ENCODE assay signal across 15 mouse cellular contexts in the genomic region with DNA sequence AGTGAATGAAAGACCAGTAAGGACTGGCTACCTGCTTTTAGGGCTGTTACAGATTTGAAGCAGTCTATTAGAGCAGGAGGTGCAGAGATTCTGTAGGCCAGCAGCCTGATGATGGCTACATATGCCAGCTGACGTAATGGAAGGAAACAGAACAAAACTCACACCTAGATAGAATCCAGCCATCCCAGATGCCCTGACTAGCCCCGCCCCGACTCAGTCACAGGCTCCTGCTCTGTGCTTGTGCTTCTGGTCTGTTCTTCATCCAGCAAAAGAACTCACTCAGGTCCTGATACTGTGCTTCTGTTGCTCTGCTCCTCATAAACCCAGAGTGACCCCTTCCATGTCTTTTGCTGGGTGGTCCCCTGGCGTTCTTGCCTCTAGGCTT. TPM values are rescaled to one million over a fixed set of nuclear protein-coding genes. Genes with fewer than 3 reads are reported as not detected.
DNase-seq lines count a peak whose midpoint lies in the region; ATAC-seq lines count a peak whose summit lies in the region.
"Had no signal": no experiment of that assay in that cellular context is flagged by ENCODE, and none has a peak within 500 bp of the region (broad histone marks: within the 10 kb centered on the region; RNA-seq: fewer than 3 reads in every experiment).

No protein-coding gene starts in this region.

- peaks cover 30% of the 10 kb centered on the region for H3K4me1 ChIP-seq in kidney, embryonic 16.5 days (ENCODE audit: insufficient read depth, low read length)

- H3K4me3 ChIP-seq in kidney, embryonic 16.5 days (ENCODE audit: low read length), result no peak overlapping the region

- H3K27ac ChIP-seq in kidney, embryonic 16.5 days (ENCODE audit: low read length), result no peak overlapping the region
- H3K27ac ChIP-seq: liver, embryonic 14.5 days had no signal

- no peak overlapping the region for H3K4me2 ChIP-seq in kidney, embryonic 16.5 days (replicated peaks; ENCODE audit: low read depth, low read length)

- WGBS in kidney, embryonic 16.5 days, result 70% methylated on average over 4 of the region's 4 CpGs

- no peaks in the 10 kb centered on the region for H3K36me3 ChIP-seq in kidney, embryonic 16.5 days (ENCODE audit: insufficient read depth, low read length)

- ATAC-seq in kidney, embryonic 16.5 days (ENCODE audit: low FRiP score, low TSS enrichment), result no peak
- ATAC-seq: forebrain, embryonic 14.5 days; hindbrain, embryonic 16.5 days; midbrain, embryonic 16.5 days had no signal

- H3K9me3 ChIP-seq in kidney, embryonic 16.5 days (ENCODE audit: low read length), result no peaks in the 10 kb centered on the region
- H3K9me3 ChIP-seq: G1E had no signal

- DNase-seq in adrenal gland, postnatal 14 days, result peak; percentile 29
- DNase-seq in adrenal gland, adult 18-20 months (ENCODE audit: low spot score in 2 of 2), result no peak
- DNase-seq in kidney, adult 9 months, result peak; percentile 45
- peak; percentile 40 for DNase-seq in brain, adult 2 months (ENCODE audit: low read depth, low spot score)
- peak; percentile 19 for DNase-seq in kidney, postnatal 14 days
- no peak for DNase-seq in spleen, postnatal 36 days (ENCODE audit: low spot score in 2 of 2)
- no peak for DNase-seq in layer of hippocampus, postnatal 25 days (ENCODE audit: extremely low spot score in 1 of 2, low spot score in 1 of 2)
- DNase-seq: cerebellum, adult 18-20 months; gastrocnemius, postnatal 10 days had no signal

- no peaks in the 10 kb centered on the region for H3K27me3 ChIP-seq in kidney, embryonic 16.5 days (ENCODE audit: insufficient read depth, low read length)

- H3K9ac ChIP-seq in kidney, embryonic 16.5 days (replicated peaks; ENCODE audit: low read length), result no peak overlapping the region
- H3K9ac ChIP-seq: liver, embryonic 14.5 days had no signal

RNA-seq across cellular contexts. Expression of a gene that starts 3.1 kb away (rescaled TPM):
- 15.4 and 16.5 TPM in 2 replicates for total RNA-seq in adrenal gland, postnatal 14 days (2021)
- total RNA-seq in adrenal gland, adult 18-20 months (2021), result 10 to 100 TPM; 14.7 to 15.1 TPM
- 38.4 and 40.1 TPM in 2 replicates for polyA plus RNA-seq in kidney, embryonic 16.5 days (2015; fragmentation: Nextera tagmentation; extraction: Ambion mirVana)
- 10 to 100 TPM; 26.7 to 28.7 TPM for total RNA-seq in layer of hippocampus, postnatal 25 days (2021)

RNA-seq across cellular contexts. Expression of a gene that starts 3.2 kb away (rescaled TPM):
- total RNA-seq in adrenal gland, postnatal 14 days (2021), result 4.1 and 4.6 TPM in 2 replicates
- 1 to 10 TPM; 1.6 to 2.0 TPM for total RNA-seq in adrenal gland, adult 18-20 months (2021)
- polyA plus RNA-seq in kidney, embryonic 16.5 days (2015; fragmentation: Nextera tagmentation; extraction: Ambion mirVana), result 18.6 and 22.0 TPM in 2 replicates
- 1 to 10 TPM; 5.8 to 6.1 TPM for total RNA-seq in layer of hippocampus, postnatal 25 days (2021)

RNA-seq across cellular contexts. Expression of a gene that starts 18.1 kb away (rescaled TPM):
- 0.64 and 0.70 TPM in 2 replicates for total RNA-seq in adrenal gland, postnatal 14 days (2021)
- total RNA-seq in adrenal gland, adult 18-20 months (2021), result under 1 TPM; 0.58 to 0.80 TPM
- polyA plus RNA-seq in kidney, embryonic 16.5 days (2015; fragmentation: Nextera tagmentation; extraction: Ambion mirVana), result 2.3 and 2.8 TPM in 2 replicates
- total RNA-seq in layer of hippocampus, postnatal 25 days (2021), result 1 to 10 TPM; 2.8 to 3.8 TPM
- polyA plus RNA-seq: G1E had no signal

RNA-seq across cellular contexts. Expression of a gene that starts 47.8 kb away (rescaled TPM):
- 1,105 and 1,295 TPM in 2 replicates for total RNA-seq in adrenal gland, postnatal 14 days (2021)
- total RNA-seq in adrenal gland, adult 18-20 months (2021), result 1,000 to 10,000 TPM; 1,000 to 1,116 TPM
- 1,760 and 1,914 TPM in 2 replicates for polyA plus RNA-seq in kidney, embryonic 16.5 days (2015; fragmentation: Nextera tagmentation; extraction: Ambion mirVana)
- 100 to 1,000 TPM; 471 to 520 TPM for total RNA-seq in layer of hippocampus, postnatal 25 days (2021)

Comparison
In these comparisons a context has a peak if more than half of its experiments do, and no peak if none do; other contexts are left out.
1. DNase-seq: peak in adrenal gland, postnatal 14 days (single experiment), kidney, adult 9 months (single experiment), brain, adult 2 months (single experiment) and kidney, postnatal 14 days (single experiment); none in adrenal gland, adult 18-20 months (0 of 2), spleen, postnatal 36 days (0 of 2) and layer of hippocampus, postnatal 25 days (0 of 2).